Mouse (Mus musculus): Measurements from ENCODE around the gene Cnp.

GRCm38 (mm10) chr11:100619485-100619975 lies 44.8 kb downstream of the Cnp start:
- no peak for TF ChIP-seq CTCF (conservative IDR thresholded peaks at IDR 0.05; ENCODE audit: insufficient read depth, insufficient read length, low read depth, low read length)
- peak; percentile 59 for TF ChIP-seq POLR2A (IDR thresholded peaks at IDR 0.05; ENCODE audit: low read depth, low read length)

All from kidney, adult 2 months (tissue).